Mouse (Mus musculus) inflammation-experienced regulatory T-cells (primary cell): ENCODE data around the gene Npdc1. TPM values are rescaled to one million over a fixed set of nuclear protein-coding genes. Genes with fewer than 3 reads are reported as not detected.

Source experiments
- polyA plus RNA-seq, 2 experiments: library from polyadenylated mRNA; unstranded; fragments of 100-300 nt; shearing (Covaris generic); gene quantifications; one replicate each; pipeline ENCODE4 v1.2.1; 2017

Npdc1 gene
- 1 to 10 TPM; 4.3 to 6.2 TPM for polyA plus RNA-seq

DNA sequence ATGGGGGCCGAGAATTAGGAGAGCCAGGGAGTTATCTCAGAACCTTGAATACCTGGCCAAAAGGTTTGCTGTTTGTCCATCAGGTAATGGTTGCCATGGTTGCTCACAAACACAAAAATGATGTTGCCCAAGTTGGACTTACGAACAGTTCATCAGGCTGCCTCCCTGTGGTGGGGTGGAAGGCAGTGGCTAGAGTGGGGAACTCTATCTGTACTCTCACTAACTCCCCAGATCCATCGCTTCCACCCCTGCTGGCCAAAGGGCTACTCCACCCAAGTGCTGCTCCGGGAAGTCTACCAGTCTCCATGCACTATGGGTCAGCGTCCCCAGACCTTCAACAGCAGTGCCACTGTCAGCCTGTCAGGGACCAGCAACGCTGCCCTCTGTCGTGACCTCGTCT, at the start of gene Npdc1:
Gene Npdc1, plus strand, starts transcription at position 301 of the 400 bp plus-strand sequence.

GRCm38 (mm10) chr2:25356208-25357079, 42.7 kb upstream of the Npdc1 start, which contains the start of gene Dpp7:
TSS of gene Dpp7 (minus strand) at chr2:25356359.

GRCm38 (mm10) chr2:25365091-25365761, 33.9 kb upstream of the Npdc1 start, which contains the start of gene Uap1l1:
TSS of gene Uap1l1 (minus strand) at chr2:25365682.

DNA sequence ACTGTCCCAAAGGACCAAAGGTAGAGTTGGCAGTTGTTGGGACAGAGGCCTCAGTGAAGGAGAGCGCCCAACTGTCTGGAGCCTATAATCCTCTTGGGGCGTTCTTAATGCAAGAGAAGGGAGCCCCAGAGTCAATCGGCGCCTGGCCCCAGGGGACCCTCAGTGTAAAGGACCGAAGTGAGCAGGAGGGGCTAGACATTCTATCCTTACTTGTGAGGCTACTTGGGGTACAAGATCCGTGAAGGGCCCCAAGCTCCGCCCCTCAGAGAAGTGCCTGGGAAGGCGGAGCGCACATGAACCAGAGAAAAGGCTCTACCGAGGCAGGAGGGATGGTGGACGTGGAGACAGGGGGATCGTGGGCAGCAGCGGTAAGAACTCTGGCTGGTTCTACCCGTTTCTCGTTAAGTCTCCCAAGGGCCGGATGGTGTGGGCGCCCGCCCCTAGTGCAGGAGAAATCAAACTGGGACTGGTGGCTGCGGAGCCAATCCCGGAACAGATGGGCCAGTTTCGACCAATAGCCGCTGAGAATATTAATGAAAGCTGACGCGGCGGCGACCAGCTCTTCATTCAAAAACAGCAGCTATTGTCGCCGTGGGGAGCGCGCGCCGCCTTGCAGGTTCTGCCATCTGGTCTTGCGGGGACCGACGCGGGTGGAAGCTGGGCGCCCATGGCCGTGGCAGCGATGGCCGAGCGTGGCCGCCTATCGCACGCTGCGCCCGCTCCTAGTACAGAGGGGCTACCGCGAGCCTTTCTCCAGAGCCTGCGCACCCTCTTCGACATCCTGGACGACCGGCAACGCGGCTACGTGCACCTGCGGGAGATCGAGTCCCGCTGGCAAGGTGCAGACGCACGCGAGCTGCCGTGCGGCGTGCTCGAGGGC, 27.1 kb upstream of the Npdc1 start, which contains the start of gene Sapcd2:
Gene Sapcd2, plus strand, starts transcription at position 558 of the 880 bp plus-strand sequence.

DNA sequence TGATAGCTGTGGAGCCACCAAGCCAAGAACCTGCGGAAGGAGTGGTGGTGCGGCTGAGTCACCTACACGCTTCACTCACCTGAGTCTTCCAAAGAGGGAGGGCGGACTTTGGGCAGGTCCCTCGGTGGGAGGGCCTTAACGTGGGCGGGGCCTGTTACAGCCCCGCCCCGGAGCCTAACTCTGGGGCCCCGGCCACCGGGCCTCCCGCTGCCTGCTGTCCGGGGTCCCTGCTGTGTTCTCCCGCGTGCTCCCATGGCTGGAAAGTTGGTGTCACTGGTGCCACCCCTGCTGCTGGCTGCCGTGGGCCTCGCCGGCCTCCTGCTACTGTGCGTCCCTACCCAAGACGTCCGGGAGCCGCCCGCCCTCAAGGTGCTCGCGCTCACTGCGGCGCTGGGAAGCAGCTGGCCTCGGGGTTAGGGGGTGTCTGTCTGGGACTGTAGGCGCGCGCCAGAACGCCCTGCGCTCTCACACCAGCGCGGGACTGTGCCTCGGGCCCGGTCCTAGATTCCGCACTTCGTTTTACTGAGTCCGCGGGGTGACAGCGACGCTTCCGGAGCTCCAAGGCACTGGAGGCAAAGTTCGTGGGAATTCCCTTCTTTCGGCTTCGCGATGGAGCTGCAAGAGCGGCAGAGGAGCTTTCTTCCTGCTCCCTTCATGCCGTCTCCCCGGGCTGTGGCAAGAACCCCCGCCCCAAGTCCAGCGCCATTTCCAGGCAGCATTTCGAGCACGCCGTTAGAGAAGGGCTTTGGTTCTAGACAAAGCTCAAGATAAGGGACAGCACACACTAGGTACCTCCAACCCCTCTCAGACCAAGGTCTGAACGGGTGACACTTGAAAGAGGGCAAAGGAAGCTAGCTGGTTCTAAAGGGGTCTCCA, 3.2 kb upstream of the Npdc1 start, which contains the start of gene Entpd2:
Gene Entpd2, plus strand, starts transcription at position 154 of the 876 bp plus-strand sequence.

DNA sequence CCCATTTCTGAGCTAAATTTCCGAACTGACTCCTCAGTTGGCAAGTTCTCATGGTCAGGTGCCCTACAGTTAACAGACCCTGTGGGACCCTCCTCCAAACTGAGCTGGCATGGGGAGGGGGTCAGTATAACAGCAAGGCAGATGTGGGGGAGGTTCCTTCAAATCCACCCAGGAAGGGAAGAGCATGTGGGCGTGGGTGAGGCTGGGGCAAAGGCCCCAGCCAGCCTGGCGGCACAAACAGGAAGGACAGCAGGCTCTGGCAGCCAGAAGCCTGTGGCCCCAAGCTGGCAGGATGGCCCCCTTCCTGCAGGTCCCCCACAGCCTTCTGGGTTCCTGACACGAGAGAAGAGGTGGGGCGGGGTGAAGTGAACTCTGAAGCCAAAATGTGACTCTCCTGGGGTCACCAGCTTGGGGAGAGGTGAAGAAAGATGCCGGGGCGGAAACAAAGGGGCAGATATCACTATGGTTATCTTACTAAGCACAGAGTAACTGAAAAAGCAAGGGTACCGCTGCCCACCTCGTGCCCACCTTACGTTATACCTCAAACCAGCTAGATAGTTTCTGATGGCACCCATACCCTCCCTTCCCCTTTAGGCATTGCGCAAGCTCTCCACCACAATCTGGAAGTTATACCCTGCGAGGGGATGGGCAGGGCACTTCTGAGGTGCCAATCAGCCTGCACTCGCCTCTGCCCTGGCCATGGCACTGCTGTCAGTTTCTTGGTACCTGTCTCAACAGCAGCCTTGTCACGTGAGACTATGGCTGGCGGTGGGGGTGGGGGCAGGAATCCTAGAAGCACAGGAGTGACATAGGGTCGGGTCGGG, 23.6 kb downstream of the Npdc1 start, which contains the start of gene Fut7:
Gene Fut7, plus strand, starts transcription at position 681 of the 824 bp plus-strand sequence.

DNA sequence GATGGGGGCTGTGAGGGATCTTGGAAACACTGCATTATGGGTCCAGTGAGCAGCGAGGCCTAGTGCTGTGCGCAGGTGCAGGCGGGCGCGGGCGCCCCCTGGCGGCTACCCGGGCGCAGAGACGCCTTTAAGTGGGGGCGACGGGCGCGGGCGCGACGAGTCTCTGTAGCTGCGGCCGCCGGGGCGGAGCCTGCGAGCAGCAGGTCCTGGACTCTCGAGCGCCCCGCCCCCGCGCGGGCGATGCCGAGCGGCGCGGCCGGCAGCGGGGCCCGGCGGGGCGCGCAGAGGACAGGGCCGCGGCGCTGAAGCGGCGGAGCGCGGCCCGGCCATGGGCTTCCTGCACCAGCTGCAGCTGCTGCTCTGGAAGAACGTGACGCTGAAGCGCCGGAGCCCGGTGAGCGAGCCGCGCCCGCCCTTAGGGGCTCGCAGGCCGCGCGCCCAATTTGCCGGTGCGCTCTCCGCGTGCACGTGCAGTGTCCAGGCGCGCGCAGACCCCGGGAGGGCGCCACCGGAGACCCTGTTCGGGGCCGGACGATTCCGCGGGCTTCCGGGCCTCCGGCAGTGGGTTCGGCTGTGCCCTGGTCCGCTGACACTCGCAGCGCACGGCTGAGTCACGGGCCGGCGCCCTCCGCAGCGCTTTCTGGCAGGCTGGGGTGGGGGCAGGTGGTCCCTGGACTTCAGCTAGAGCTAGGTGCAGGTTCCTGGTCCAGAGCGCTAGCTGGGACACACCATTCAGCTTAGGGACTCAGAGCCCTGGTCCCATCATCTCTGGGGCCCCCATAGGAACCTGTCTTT, 29.5 kb downstream of the Npdc1 start, which contains the start of gene Abca2:
Gene Abca2, plus strand, starts transcription at position 262 of the 795 bp plus-strand sequence.

GRCm38 (mm10) chr2:25456205-25456953, 57.2 kb downstream of the Npdc1 start, which contains the start of gene Clic3:
TSS of gene Clic3 (plus strand) at chr2:25456838.

Other genes starting within 250 kb of the Npdc1 start
- 1 to 10 TPM; 4.9 to 8.7 TPM for gene Nrarp, start 218.6 kb upstream of the Npdc1 start, polyA plus RNA-seq
- gene Tor4a, start 202.5 kb upstream of the Npdc1 start, polyA plus RNA-seq: 100 to 1,000 TPM; 105 to 119 TPM
- gene Nelfb, start 187.9 kb upstream of the Npdc1 start, polyA plus RNA-seq: 100 to 1,000 TPM; 141 to 186 TPM
- gene Stpg3, start 184.7 kb upstream of the Npdc1 start, polyA plus RNA-seq: 1 to 10 TPM in 1 of 2 experiments, under 1 TPM in 1; 0.29 to 1.4 TPM
- gene Fam166a, start 180.6 kb upstream of the Npdc1 start, polyA plus RNA-seq: under 1 TPM; 0.27 to 0.54 TPM
- gene Tubb4b, start 174.6 kb upstream of the Npdc1 start, polyA plus RNA-seq: 100 to 1,000 TPM; 172 to 185 TPM
- gene Slc34a3, start 165.0 kb upstream of the Npdc1 start, polyA plus RNA-seq: not detected
- not detected for gene Rnf224, start 162.6 kb upstream of the Npdc1 start, polyA plus RNA-seq
- gene Rnf208, start 157.1 kb upstream of the Npdc1 start, polyA plus RNA-seq: 1 to 10 TPM; 1.2 to 2.0 TPM
- gene Cysrt1, start 156.9 kb upstream of the Npdc1 start, polyA plus RNA-seq: not detected
- 10 to 100 TPM in 1 of 2 experiments, 1 to 10 TPM in 1; 6.2 to 11.9 TPM for gene AL732309.1, start 152.5 kb upstream of the Npdc1 start, polyA plus RNA-seq
- gene Tmem203, start 143.9 kb upstream of the Npdc1 start, polyA plus RNA-seq: 10 to 100 TPM; 20.6 to 22.0 TPM
- 10 to 100 TPM; 17.1 to 22.4 TPM for gene Tprn, start 136.7 kb upstream of the Npdc1 start, polyA plus RNA-seq
- gene Ssna1, start 126.9 kb upstream of the Npdc1 start, polyA plus RNA-seq: 100 to 1,000 TPM; 117 to 137 TPM
- gene Anapc2, start 126.9 kb upstream of the Npdc1 start, polyA plus RNA-seq: 100 to 1,000 TPM in 1 of 2 experiments, 10 to 100 TPM in 1; 94.3 to 117 TPM
- not detected for gene Tmem210, start 111.2 kb upstream of the Npdc1 start, polyA plus RNA-seq
- 1 to 10 TPM in 1 of 2 experiments, not detected in 1; 4.0 TPM for gene Lrrc26, start 109.4 kb upstream of the Npdc1 start, polyA plus RNA-seq
- gene Grin1, start 80.2 kb upstream of the Npdc1 start, polyA plus RNA-seq: under 1 TPM; 0.41 to 0.78 TPM
- gene Man1b1, start 67.0 kb upstream of the Npdc1 start, polyA plus RNA-seq: 10 to 100 TPM; 21.9 to 32.4 TPM
- 10 to 100 TPM; 21.7 to 25.4 TPM for gene Dpp7, start 43.0 kb upstream of the Npdc1 start, polyA plus RNA-seq
- gene Uap1l1, start 33.7 kb upstream of the Npdc1 start, polyA plus RNA-seq: 10 to 100 TPM; 30.5 to 53.8 TPM
- under 1 TPM in 1 of 2 experiments, not detected in 1; 0.40 TPM for gene Sapcd2, start 27.0 kb upstream of the Npdc1 start, polyA plus RNA-seq
- under 1 TPM in 1 of 2 experiments, not detected in 1; 0.40 TPM for gene Entpd2, start 3.5 kb upstream of the Npdc1 start, polyA plus RNA-seq
- 10 to 100 TPM in 1 of 2 experiments, 1 to 10 TPM in 1; 8.5 to 21.4 TPM for gene Fut7, start 23.9 kb downstream of the Npdc1 start, polyA plus RNA-seq
- 10 to 100 TPM; 62.8 to 67.6 TPM for gene Abca2, start 29.4 kb downstream of the Npdc1 start, polyA plus RNA-seq
- 1 to 10 TPM; 3.4 to 4.3 TPM for gene Clic3, start 57.5 kb downstream of the Npdc1 start, polyA plus RNA-seq
- 100 to 1,000 TPM in 1 of 2 experiments, 10 to 100 TPM in 1; 95.5 to 104 TPM for gene Paxx, start 61.7 kb downstream of the Npdc1 start, polyA plus RNA-seq
- under 1 TPM in 1 of 2 experiments, not detected in 1; 0.37 TPM for gene Ptgds, start 70.7 kb downstream of the Npdc1 start, polyA plus RNA-seq
- gene Lcn12, start 94.6 kb downstream of the Npdc1 start, polyA plus RNA-seq: not detected
- 100 to 1,000 TPM; 107 to 134 TPM for gene Fbxw5, start 101.4 kb downstream of the Npdc1 start, polyA plus RNA-seq
- 1 to 10 TPM; 7.5 to 9.3 TPM for gene C8g, start 102.4 kb downstream of the Npdc1 start, polyA plus RNA-seq
- 10 to 100 TPM; 82.2 to 87.8 TPM for gene Traf2, start 147.6 kb downstream of the Npdc1 start, polyA plus RNA-seq
- 100 to 1,000 TPM; 335 to 382 TPM for gene Edf1, start 158.5 kb downstream of the Npdc1 start, polyA plus RNA-seq
- gene Mamdc4, start 175.5 kb downstream of the Npdc1 start, polyA plus RNA-seq: 1 to 10 TPM in 1 of 2 experiments, under 1 TPM in 1; 0.58 to 1.6 TPM
- 10 to 100 TPM; 53.8 to 59.8 TPM for gene Phpt1, start 175.9 kb downstream of the Npdc1 start, polyA plus RNA-seq
- gene Ajm1, start 182.4 kb downstream of the Npdc1 start, polyA plus RNA-seq: 1 to 10 TPM in 1 of 2 experiments, under 1 TPM in 1; 0.93 to 1.2 TPM
- 10 to 100 TPM; 41.1 to 47.1 TPM for gene Rabl6, start 209.2 kb downstream of the Npdc1 start, polyA plus RNA-seq
- not detected for gene Ccdc183, start 218.3 kb downstream of the Npdc1 start, polyA plus RNA-seq
- gene Tmem141, start 222.7 kb downstream of the Npdc1 start, polyA plus RNA-seq: 1 to 10 TPM; 4.1 TPM
- 10 to 100 TPM in 1 of 2 experiments, not detected in 1; 18.1 TPM for gene Fcna, start 228.7 kb downstream of the Npdc1 start, polyA plus RNA-seq